Mouse (Mus musculus) hindbrain, embryonic 16.5 days (tissue): ENCODE measurements around the gene Cyp26c1. TPM values are rescaled to one million over a fixed set of nuclear protein-coding genes. Genes with fewer than 3 reads are reported as not detected.

Experiments
- polyA plus RNA-seq: library from polyadenylated mRNA; unstranded; fragments of >200 nt; fragmentation: Nextera tagmentation; extraction: Ambion mirVana; gene quantifications from 2 replicates; pipeline ENCODE4 v1.2.1, GENCODE M21; 2015

Cyp26c1 gene
- polyA plus RNA-seq, 1 experiment from 2014 or later = not detected

Other genes with a start within 250 kb of the Cyp26c1 start
- gene Exoc6, start 135.2 kb upstream of the Cyp26c1 start, polyA plus RNA-seq = 21.7 and 22.5 TPM in 2 replicates
- gene Cyp26a1, start 12.2 kb downstream of the Cyp26c1 start, polyA plus RNA-seq = 0.09 and 0.20 TPM in 2 replicates